Mouse (Mus musculus) forebrain, embryonic 12.5 days (tissue): ENCODE data around the gene Spag17. TPM values are rescaled to one million over a fixed set of nuclear protein-coding genes. Genes with fewer than 3 reads are reported as not detected.

Experiments
- ATAC-seq: fragments of 200-750 bp; cut with Nextera tagmentation; 2 replicates; pipeline ENCODE4 v1.8.0; 2017; ENCODE audit warnings: moderate TSS enrichment; ENCODE audit not compliant: low FRiP score
- H3K27ac ChIP-seq: fragments of 300-500 bp; sonication (generic); 2 replicates; pipeline ENCODE4 v1.5.1; 2016; ENCODE audit warnings: mild to moderate bottlenecking
- H3K27me3 ChIP-seq: fragments of 300-500 bp; sonication (generic); 2 replicates; pipeline ENCODE4 v1.6.1; 2016; ENCODE audit warnings: mild to moderate bottlenecking
- H3K36me3 ChIP-seq: fragments of 300-500 bp; sonication (generic); replicated peaks from 2 replicates; pipeline ENCODE4 v1.6.1; 2016; ENCODE audit warnings: mild to moderate bottlenecking
- H3K4me1 ChIP-seq: fragments of 300-500 bp; sonication (generic); 2 replicates; pipeline ENCODE4 v1.6.1; 2016
- H3K4me2 ChIP-seq: fragments of 300-500 bp; sonication (generic); 2 replicates; pipeline ENCODE4 v1.6.1; 2016; ENCODE audit warnings: mild to moderate bottlenecking, moderate library complexity
- H3K4me3 ChIP-seq: fragments of 300-500 bp; sonication (generic); replicated peaks from 2 replicates; pipeline ENCODE4 v1.5.1; 2016; ENCODE audit warnings: mild to moderate bottlenecking
- H3K9ac ChIP-seq: fragments of 300-500 bp; sonication (generic); 2 replicates; pipeline ENCODE4 v1.6.1; 2016; ENCODE audit warnings: mild to moderate bottlenecking
- H3K9me3 ChIP-seq: fragments of 300-500 bp; sonication (generic); 2 replicates; pipeline ENCODE4 v1.6.1; 2016
- WGBS: fragments of 180-500 bp; shearing (Covaris S2); methylation state at CpG from one replicate; pipeline ENCODE4 v1.1.7; 2016; 5-methylcytosine and 5-hydroxymethylcytosine counted together
- polyA plus RNA-seq: library from polyadenylated mRNA; unstranded; fragments of >200 nt; fragmentation: Nextera tagmentation; extraction: Ambion mirVana; gene quantifications from 2 replicates; pipeline ENCODE4 v1.2.1, GENCODE M21; 2016

Spag17 gene
- polyA plus RNA-seq, 1 experiment from 2014 or later, result 0.28 TPM

GRCm38 (mm10) chr3:99922944-99923343, 37.7 kb downstream of the Spag17 start:
- Histone ChIP-seq H3K27ac (no peak overlapping the region), H3K9ac (no peak overlapping the region), H3K9me3 (no peaks in the 10 kb centered on the region), H3K4me3 (no peak overlapping the region), H3K27me3 (no peaks in the 10 kb centered on the region), H3K4me2 (no peak overlapping the region), H3K4me1 (no peaks in the 10 kb centered on the region), H3K36me3 (no peaks in the 10 kb centered on the region)
- WGBS, result 91% methylated on average over 3 of the region's 3 CpGs
- ATAC-seq, result no peak

- no peak for ATAC-seq
- Histone ChIP-seq H3K27ac (no peak overlapping the region), H3K36me3 (no peaks in the 10 kb centered on the region), H3K9me3 (no peaks in the 10 kb centered on the region), H3K4me2 (no peak overlapping the region), H3K4me3 (no peak overlapping the region), H3K9ac (no peak overlapping the region), H3K27me3 (no peaks in the 10 kb centered on the region), H3K4me1 (no peaks in the 10 kb centered on the region)
- 77% methylated on average over 12 of the region's 12 CpGs for WGBS
These were observed 45.9 kb downstream of the Spag17 start for GRCm38 (mm10) chr3:99930920-99931620.

- Histone ChIP-seq H3K4me3 (no peak overlapping the region), H3K27ac (no peak overlapping the region), H3K9ac (no peak overlapping the region), H3K27me3 (no peaks in the 10 kb centered on the region), H3K4me1 (no peaks in the 10 kb centered on the region), H3K9me3 (no peaks in the 10 kb centered on the region), H3K4me2 (no peak overlapping the region), H3K36me3 (no peaks in the 10 kb centered on the region)
- WGBS, result 37% methylated on average over 1 of the region's 1 CpGs
- ATAC-seq, result no peak
These were observed 51.0 kb downstream of the Spag17 start for GRCm38 (mm10) chr3:99936159-99936558.

- Histone ChIP-seq H3K9ac (no peak overlapping the region), H3K4me1 (no peaks in the 10 kb centered on the region), H3K4me2 (no peak overlapping the region), H3K4me3 (no peak overlapping the region), H3K36me3 (no peaks in the 10 kb centered on the region), H3K27ac (no peak overlapping the region), H3K9me3 (no peaks in the 10 kb centered on the region), H3K27me3 (no peaks in the 10 kb centered on the region)
- WGBS, result 32% methylated on average over 8 of the region's 8 CpGs
- ATAC-seq, result peak; percentile 20; the same call in 1 of the 2 replicates
These were observed 53.5 kb downstream of the Spag17 start for GRCm38 (mm10) chr3:99938611-99939286.

GRCm38 (mm10) chr3:99945171-99945570, 60.0 kb downstream of the Spag17 start:
- WGBS, result 70% methylated on average over 2 of the region's 2 CpGs

GRCm38 (mm10) chr3:99954039-99954602, 68.9 kb downstream of the Spag17 start:
- Histone ChIP-seq H3K9me3 (no peaks in the 10 kb centered on the region), H3K4me3 (no peak overlapping the region), H3K27ac (no peak overlapping the region), H3K27me3 (no peaks in the 10 kb centered on the region), H3K4me2 (no peak overlapping the region), H3K9ac (no peak overlapping the region), H3K4me1 (no peaks in the 10 kb centered on the region), H3K36me3 (no peaks in the 10 kb centered on the region)
- no peak for ATAC-seq
- 82% methylated on average over 9 of the region's 9 CpGs for WGBS

More at GRCm38 (mm10) chr3:99945171-99945570, 60.0 kb downstream of the Spag17 start:
- Histone ChIP-seq H3K9me3 (no peaks in the 10 kb centered on the region), H3K4me1 (no peaks in the 10 kb centered on the region), H3K9ac (no peak overlapping the region), H3K4me3 (no peak overlapping the region), H3K36me3 (no peaks in the 10 kb centered on the region), H3K27me3 (no peaks in the 10 kb centered on the region), H3K27ac (no peak overlapping the region), H3K4me2 (no peak overlapping the region)
- ATAC-seq, result no peak

- no peak overlapping the region for H3K4me2 ChIP-seq
- no peaks in the 10 kb centered on the region for H3K4me1 ChIP-seq
- no peaks in the 10 kb centered on the region for H3K36me3 ChIP-seq
- H3K27me3 ChIP-seq, result no peaks in the 10 kb centered on the region
- no peak overlapping the region for H3K4me3 ChIP-seq
- no peak overlapping the region for H3K9ac ChIP-seq
- H3K27ac ChIP-seq, result no peak overlapping the region
- H3K9me3 ChIP-seq, result no peaks in the 10 kb centered on the region
- ATAC-seq, result no peak
These were observed 71.3 kb downstream of the Spag17 start for GRCm38 (mm10) chr3:99956517-99956916.

GRCm38 (mm10) chr3:99959805-99960485, 74.7 kb downstream of the Spag17 start:
- Histone ChIP-seq H3K27me3 (no peaks in the 10 kb centered on the region), H3K27ac (no peak overlapping the region), H3K9ac (no peak overlapping the region), H3K4me3 (no peak overlapping the region), H3K36me3 (no peaks in the 10 kb centered on the region), H3K9me3 (no peaks in the 10 kb centered on the region), H3K4me2 (no peak overlapping the region), H3K4me1 (no peaks in the 10 kb centered on the region)
- 64% methylated on average over 7 of the region's 7 CpGs for WGBS
- ATAC-seq, result no peak

- Histone ChIP-seq H3K4me3 (no peak overlapping the region), H3K27ac (no peak overlapping the region), H3K9ac (no peak overlapping the region), H3K4me1 (no peaks in the 10 kb centered on the region), H3K9me3 (no peaks in the 10 kb centered on the region), H3K4me2 (no peak overlapping the region), H3K36me3 (no peaks in the 10 kb centered on the region), H3K27me3 (no peaks in the 10 kb centered on the region)
- ATAC-seq, result no peak
- 74% methylated on average over 6 of the region's 6 CpGs for WGBS
These were observed 79.1 kb downstream of the Spag17 start for GRCm38 (mm10) chr3:99964345-99964744.

GRCm38 (mm10) chr3:99965863-99966262, 80.7 kb downstream of the Spag17 start:
- Histone ChIP-seq H3K9ac (no peak overlapping the region), H3K4me1 (no peaks in the 10 kb centered on the region), H3K27me3 (no peaks in the 10 kb centered on the region), H3K36me3 (no peaks in the 10 kb centered on the region), H3K9me3 (no peaks in the 10 kb centered on the region), H3K4me3 (no peak overlapping the region), H3K27ac (no peak overlapping the region), H3K4me2 (no peak overlapping the region)
- WGBS, result 63% methylated on average over 4 of the region's 4 CpGs
- no peak for ATAC-seq

GRCm38 (mm10) chr3:99966285-99966684, 81.1 kb downstream of the Spag17 start:
- Histone ChIP-seq H3K27me3 (no peaks in the 10 kb centered on the region), H3K4me2 (no peak overlapping the region), H3K4me3 (no peak overlapping the region), H3K9ac (no peak overlapping the region), H3K27ac (no peak overlapping the region), H3K9me3 (no peaks in the 10 kb centered on the region), H3K4me1 (no peaks in the 10 kb centered on the region), H3K36me3 (no peaks in the 10 kb centered on the region)
- no peak for ATAC-seq
- WGBS, result 57% methylated on average over 2 of the region's 2 CpGs

- H3K4me1 ChIP-seq, result no peaks in the 10 kb centered on the region
- no peak for ATAC-seq
- no peak overlapping the region for H3K9ac ChIP-seq
- H3K4me2 ChIP-seq, result no peak overlapping the region
- H3K9me3 ChIP-seq, result no peaks in the 10 kb centered on the region
- H3K27ac ChIP-seq, result no peak overlapping the region
- H3K27me3 ChIP-seq, result no peaks in the 10 kb centered on the region
- H3K36me3 ChIP-seq, result no peaks in the 10 kb centered on the region
- 70% methylated on average over 5 of the region's 5 CpGs for WGBS
- no peak overlapping the region for H3K4me3 ChIP-seq
These were observed 85.6 kb downstream of the Spag17 start for GRCm38 (mm10) chr3:99970766-99971165.
